Mouse (Mus musculus) forebrain, postnatal 0 days (tissue): ENCODE measurements around the gene Bglap. TPM values are rescaled to one million over a fixed set of nuclear protein-coding genes. Genes with fewer than 3 reads are reported as not detected.

Experiments used
- ATAC-seq: fragments of 200-750 bp; cut with Nextera tagmentation; 2 replicates; pipeline ENCODE4 v1.8.0; 2017; ENCODE audit warnings: mild to moderate bottlenecking, moderate library complexity
- DNase-seq: peaks from one replicate; pipeline ENCODE4 v3.0.0-alpha.2; 2015
- H3K27ac ChIP-seq: fragments of 300-500 bp; sonication (generic); 2 replicates; pipeline ENCODE4 v1.5.1; 2014; ENCODE audit warnings: low read depth, mild to moderate bottlenecking, antibody characterized with exemption, low read length, moderate library complexity, mixed read lengths
- H3K27me3 ChIP-seq: fragments of 300-500 bp; sonication (generic); 2 replicates; pipeline ENCODE4 v1.6.1; 2014; ENCODE audit warnings: mild to moderate bottlenecking, low read length, mixed read lengths; ENCODE audit not compliant: insufficient read depth
- H3K36me3 ChIP-seq: fragments of 300-500 bp; sonication (generic); 2 replicates; pipeline ENCODE4 v1.6.1; 2014; ENCODE audit warnings: mild to moderate bottlenecking, moderate library complexity; ENCODE audit not compliant: insufficient read depth
- H3K4me1 ChIP-seq: fragments of 300-500 bp; sonication (generic); 2 replicates; pipeline ENCODE4 v1.6.1; 2014; ENCODE audit warnings: antibody characterized with exemption; ENCODE audit not compliant: insufficient read depth
- H3K4me2 ChIP-seq: fragments of 300-500 bp; sonication (generic); 2 replicates; pipeline ENCODE4 v1.6.1; 2014; ENCODE audit warnings: low read depth, mild to moderate bottlenecking, moderate library complexity
- H3K4me3 ChIP-seq: fragments of 300-500 bp; sonication (generic); 2 replicates; pipeline ENCODE4 v1.5.1; 2014; ENCODE audit warnings: low read depth, low read length, mixed read lengths
- H3K9ac ChIP-seq: fragments of 300-500 bp; sonication (generic); 2 replicates; pipeline ENCODE4 v1.6.1; 2014; ENCODE audit warnings: mild to moderate bottlenecking
- H3K9me3 ChIP-seq: fragments of 300-500 bp; sonication (generic); 2 replicates; pipeline ENCODE4 v1.6.1; 2016; ENCODE audit warnings: low read length
- CTCF ChIP-seq: sonication (generic); IDR thresholded peaks from 2 replicates; pipeline ENCODE4 v1.5.1; 2016; ENCODE audit warnings: antibody characterized with exemption, control low read depth, low read depth
- WGBS: fragments of 180-500 bp; shearing (Covaris S2); extraction: QIAGEN DNeasy Blood & Tissue Kit; methylation state at CpG from one replicate; pipeline ENCODE4 v1.1.7; 2014; 5-methylcytosine and 5-hydroxymethylcytosine counted together
- polyA plus RNA-seq: library from polyadenylated mRNA; unstranded; fragments of >200 nt; fragmentation: Nextera tagmentation; extraction: Ambion mirVana; gene quantifications from 2 replicates; pipeline ENCODE4 v1.2.1, GENCODE M21; 2015
- total RNA-seq: library from RNA; depleted of rRNA; stranded (reverse); fragments of >200 nt; gene quantifications from 2 replicates; pipeline ENCODE4 v1.2.3, GENCODE M21; 2014

Bglap gene
- total and polyA plus RNA-seq, 2 experiments from 2014 or later = 0.76 TPM; not detected in 1

GRCm38 (mm10) chr3:88359989-88360388, 24.3 kb downstream of the Bglap start:
- no peak for ATAC-seq
- no peak for TF ChIP-seq CTCF
- H3K9me3 ChIP-seq = no peaks in the 10 kb centered on the region
- no peaks in the 10 kb centered on the region for H3K4me1 ChIP-seq
- no peaks in the 10 kb centered on the region for H3K27me3 ChIP-seq
- peaks cover 75% of the 10 kb centered on the region for H3K36me3 ChIP-seq
- WGBS = 68% methylated on average over 3 of the region's 3 CpGs
- H3K4me3 ChIP-seq = no peak overlapping the region
- H3K9ac ChIP-seq = no peak overlapping the region
- no peak overlapping the region for H3K4me2 ChIP-seq
- no peak for DNase-seq
- H3K27ac ChIP-seq = no peak overlapping the region

GRCm38 (mm10) chr3:88359584-88359983, 24.7 kb downstream of the Bglap start:
- Histone ChIP-seq H3K36me3 (peaks cover 79% of the 10 kb centered on the region), H3K4me3 (no peak overlapping the region), H3K4me1 (no peaks in the 10 kb centered on the region), H3K9me3 (no peaks in the 10 kb centered on the region), H3K4me2 (no peak overlapping the region), H3K27me3 (no peaks in the 10 kb centered on the region), H3K9ac (no peak overlapping the region), H3K27ac (no peak overlapping the region)
- ATAC-seq = no peak
- no peak for DNase-seq
- 78% methylated on average over 5 of the region's 5 CpGs for WGBS
- no peak for TF ChIP-seq CTCF

DNA sequence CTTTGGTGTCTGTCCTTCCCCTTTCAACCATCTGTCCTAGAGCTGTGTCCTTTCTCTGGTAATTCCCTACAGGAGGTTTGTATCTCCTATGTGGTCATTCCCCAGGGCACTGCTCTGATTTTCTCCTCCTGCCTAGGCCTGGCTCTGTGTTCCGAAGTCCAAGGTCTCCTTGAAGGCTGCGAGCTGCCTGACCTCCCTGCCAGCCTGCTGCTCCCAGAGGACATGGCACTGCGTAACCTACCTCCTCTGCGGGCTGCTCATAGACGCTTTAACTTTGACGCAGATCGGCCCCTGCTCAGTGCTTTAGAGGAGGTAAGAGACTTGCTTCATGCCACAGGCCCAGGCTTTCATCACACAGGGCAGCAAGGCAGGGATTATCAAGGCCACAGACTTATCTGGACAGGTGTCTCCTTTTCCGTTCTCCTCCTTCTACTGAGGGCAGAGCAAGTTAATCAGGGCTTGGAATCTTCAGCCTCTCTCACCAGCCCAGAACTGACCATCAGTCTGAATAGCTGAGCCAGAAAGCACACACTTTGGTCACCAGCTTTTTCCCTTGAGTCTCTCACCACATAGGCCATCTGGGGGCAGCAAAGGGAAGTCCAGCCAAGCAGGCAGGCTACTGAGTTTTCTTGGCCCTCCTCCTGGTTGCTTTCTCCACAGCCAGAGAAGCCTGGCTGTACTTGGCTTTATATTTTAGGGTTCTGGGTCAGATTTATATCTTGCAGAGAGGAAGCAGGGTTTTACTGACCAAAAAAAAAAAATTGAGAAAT, 29.7 kb downstream of the Bglap start:
- H3K4me2 ChIP-seq = no peak overlapping the region
- no peak overlapping the region for H3K27ac ChIP-seq
- H3K4me3 ChIP-seq = no peak overlapping the region
- 97% methylated on average over 8 of the region's 8 CpGs for WGBS
- H3K9me3 ChIP-seq = no peaks in the 10 kb centered on the region
- no peak overlapping the region for H3K9ac ChIP-seq
- peaks cover 98% of the 10 kb centered on the region for H3K36me3 ChIP-seq
- no peak for DNase-seq
- no peak for TF ChIP-seq CTCF
- no peaks in the 10 kb centered on the region for H3K27me3 ChIP-seq
- H3K4me1 ChIP-seq = no peaks in the 10 kb centered on the region
- no peak for ATAC-seq

GRCm38 (mm10) chr3:88352907-88353306, 31.4 kb downstream of the Bglap start:
- no peak overlapping the region for H3K9ac ChIP-seq
- TF ChIP-seq CTCF = no peak
- H3K27me3 ChIP-seq = no peaks in the 10 kb centered on the region
- DNase-seq (no peak), ATAC-seq (no peak)
- H3K4me1 ChIP-seq = no peaks in the 10 kb centered on the region
- 90% methylated on average over 9 of the region's 9 CpGs for WGBS
- H3K36me3 ChIP-seq = peaks cover 98% of the 10 kb centered on the region
- H3K27ac ChIP-seq = no peak overlapping the region
- H3K4me3 ChIP-seq = no peak overlapping the region
- H3K4me2 ChIP-seq = no peak overlapping the region
- no peaks in the 10 kb centered on the region for H3K9me3 ChIP-seq

DNA sequence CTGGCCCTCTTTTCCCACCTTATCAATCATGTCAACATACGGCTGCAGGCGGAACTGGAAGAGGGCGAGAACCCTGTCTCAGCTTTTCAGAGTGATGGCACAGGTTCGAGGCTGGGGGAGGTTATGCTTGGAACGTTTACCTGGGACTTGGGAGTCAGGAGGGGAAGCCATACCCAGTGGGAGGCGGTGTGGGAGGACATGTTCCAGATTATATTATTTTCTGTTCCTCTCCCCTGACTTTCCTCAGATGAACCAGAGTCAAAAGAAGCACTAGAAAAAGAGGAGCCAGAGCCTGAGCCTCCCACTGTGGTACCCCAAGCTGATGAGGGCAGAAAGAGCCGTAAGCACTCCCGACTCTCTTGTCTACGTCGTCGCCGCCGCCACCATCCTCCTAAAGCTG, 33.5 kb downstream of the Bglap start:
- TF ChIP-seq CTCF = no peak
- 96% methylated on average over 13 of the region's 13 CpGs for WGBS

DNA sequence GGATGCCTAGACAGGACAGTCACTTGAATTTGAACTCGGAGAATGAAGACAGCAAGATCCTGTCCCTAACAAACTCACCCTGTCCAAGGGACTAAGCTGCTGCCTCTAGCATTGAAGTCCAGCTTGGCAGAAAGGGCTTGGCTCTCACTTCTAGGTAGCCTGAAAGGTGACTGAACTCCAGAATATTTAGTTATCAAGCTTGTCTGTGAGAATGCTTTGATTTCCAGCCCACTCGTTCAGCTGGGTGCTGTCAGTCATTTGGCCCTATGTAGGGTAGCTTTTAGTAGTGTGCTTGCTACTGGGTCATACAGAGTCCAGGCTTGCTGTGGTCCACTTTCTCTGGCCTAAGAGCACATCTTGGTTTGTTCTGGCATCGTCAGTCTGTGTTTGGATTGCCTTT, 45.3 kb downstream of the Bglap start:
- no peak overlapping the region for H3K4me2 ChIP-seq
- DNase-seq (no peak), ATAC-seq (no peak)
- no peak overlapping the region for H3K9ac ChIP-seq
- peaks cover 25% of the 10 kb centered on the region for H3K36me3 ChIP-seq
- H3K9me3 ChIP-seq = no peaks in the 10 kb centered on the region
- no peak overlapping the region for H3K4me3 ChIP-seq
- H3K27ac ChIP-seq = no peak overlapping the region
- peaks cover 16% of the 10 kb centered on the region; the same call in 1 of the 2 replicates for H3K4me1 ChIP-seq
- no peak for TF ChIP-seq CTCF
- no peaks in the 10 kb centered on the region for H3K27me3 ChIP-seq
- WGBS = 73% methylated on average over 3 of the region's 3 CpGs

More for the DNA sequence above, 33.5 kb downstream of the Bglap start:
- DNase-seq (no peak), ATAC-seq (no peak)
- Histone ChIP-seq H3K36me3 (peaks cover 100% of the 10 kb centered on the region), H3K27ac (no peak overlapping the region), H3K4me3 (no peak overlapping the region), H3K9me3 (no peaks in the 10 kb centered on the region), H3K4me2 (no peak overlapping the region), H3K4me1 (no peaks in the 10 kb centered on the region), H3K9ac (no peak overlapping the region), H3K27me3 (no peaks in the 10 kb centered on the region)

DNA sequence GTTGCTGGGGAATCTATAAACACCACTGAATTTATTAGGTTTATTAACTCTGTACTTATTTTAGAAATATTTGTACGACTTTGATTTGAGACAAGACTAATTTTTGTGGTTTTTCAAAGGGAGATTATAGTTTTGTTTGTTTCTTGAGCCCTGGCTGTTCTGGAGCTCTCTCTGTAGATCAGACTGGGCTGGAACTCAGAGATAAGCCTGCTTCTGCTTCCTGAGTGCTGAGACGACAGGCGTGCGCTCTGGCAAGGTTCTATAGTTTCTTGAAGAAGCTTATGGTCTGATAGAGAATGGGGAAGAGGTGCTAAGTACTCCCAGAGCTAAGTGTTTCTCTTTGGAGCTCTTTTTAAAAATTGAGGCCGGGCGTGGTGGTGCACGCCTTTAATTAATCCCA, 45.9 kb downstream of the Bglap start:
- no peak for TF ChIP-seq CTCF
- 96% methylated on average over 7 of the region's 7 CpGs for WGBS
- DNase-seq = no peak

More for the DNA sequence above, 45.9 kb downstream of the Bglap start:
- peaks cover 19% of the 10 kb centered on the region for H3K36me3 ChIP-seq
- H3K27ac ChIP-seq = no peak overlapping the region
- no peak for ATAC-seq
- H3K4me2 ChIP-seq = no peak overlapping the region
- no peak overlapping the region for H3K4me3 ChIP-seq
- no peak overlapping the region for H3K9ac ChIP-seq
- H3K27me3 ChIP-seq = no peaks in the 10 kb centered on the region
- no peaks in the 10 kb centered on the region for H3K9me3 ChIP-seq
- H3K4me1 ChIP-seq = peaks cover 16% of the 10 kb centered on the region; the same call in 1 of the 2 replicates
